Mouse (Mus musculus) spleen, adult 18-20 months (tissue): ENCODE data around the gene Gm10037.

Experiments used
- DNase-seq, 2 experiments: peaks; one replicate each; pipeline ENCODE4 v3.0.0; 2022; ENCODE audit warnings: mixed read lengths in 2 of 2

Gm10037 gene

DNA sequence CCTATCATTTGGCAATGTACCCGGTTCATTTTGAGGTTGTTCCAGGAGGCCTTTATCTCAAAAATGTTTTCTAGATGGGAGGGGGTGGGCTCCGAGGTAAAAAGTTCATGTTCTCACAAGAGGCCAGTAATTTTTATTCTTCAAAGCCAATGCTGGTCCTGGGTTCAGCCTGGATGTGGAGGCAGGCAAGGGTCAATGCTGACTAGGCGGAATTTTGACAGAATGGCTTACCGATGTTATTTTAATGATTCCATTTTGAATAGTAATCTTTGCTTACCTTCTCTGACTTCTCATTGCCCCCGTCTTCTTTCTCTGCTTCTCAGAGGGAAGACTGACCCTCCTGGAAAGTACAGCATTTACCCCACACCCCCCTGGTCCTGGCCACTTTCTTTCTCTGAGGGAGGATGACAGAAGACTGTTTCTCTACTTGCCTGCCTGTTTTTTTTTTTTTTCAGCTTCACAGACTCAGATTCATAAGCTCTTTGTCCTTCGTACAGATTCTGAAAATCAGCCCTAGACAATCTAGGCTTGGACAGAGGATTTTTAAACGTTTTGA lies 45.9 kb downstream of the Gm10037 start:
- DNase-seq = no peak

GRCm38 (mm10) chr13:67883966-67884365 lies 53.1 kb downstream of the Gm10037 start:
- no peak for DNase-seq
